Mouse (Mus musculus) C2C12 (cell line): ENCODE measurements around the gene Copg2. TPM values are rescaled to one million over a fixed set of nuclear protein-coding genes. Genes with fewer than 3 reads are reported as not detected.

Experiments used
- H3K27me3 ChIP-seq: one replicate; pipeline ENCODE4 v1.6.1; 2011; ENCODE audit not compliant: control insufficient read depth, insufficient read depth, insufficient read length
- H3K36me3 ChIP-seq: one replicate; pipeline ENCODE4 v1.6.1; 2011; ENCODE audit not compliant: control insufficient read depth, insufficient read depth
- H3K4me3 ChIP-seq: one replicate; pipeline ENCODE4 v1.5.1; 2011; ENCODE audit warnings: mild to moderate bottlenecking, control low read depth; ENCODE audit not compliant: poor library complexity, insufficient read depth, severe bottlenecking
- H3K79me2 ChIP-seq: one replicate; pipeline ENCODE4 v1.6.1; 2011; ENCODE audit not compliant: control insufficient read depth, insufficient read depth
- H3K79me3 ChIP-seq: one replicate; pipeline ENCODE4 v1.6.1; 2011; ENCODE audit warnings: low read depth, control low read depth
- H3ac ChIP-seq: one replicate; pipeline ENCODE3; 2011; ENCODE audit warnings: low read depth; ENCODE audit not compliant: control insufficient read depth, insufficient read length
- CEBPB ChIP-seq: IDR thresholded peaks from one replicate; pipeline ENCODE4 v1.6.1; 2011; ENCODE audit warnings: low read depth, mild to moderate bottlenecking, control low read depth, moderate library complexity
- CTCF ChIP-seq: IDR thresholded peaks from one replicate; pipeline ENCODE4 v1.5.1; 2011; ENCODE audit not compliant: control insufficient read depth, insufficient read depth, insufficient read length
- FOSL1 ChIP-seq: IDR thresholded peaks from one replicate; pipeline ENCODE4 v1.8.0; 2011; ENCODE audit warnings: mild to moderate bottlenecking, low read length; ENCODE audit not compliant: poor library complexity, insufficient read depth, severe bottlenecking
- MAX ChIP-seq: IDR thresholded peaks from one replicate; pipeline ENCODE4 v1.6.1; 2011; ENCODE audit warnings: mild to moderate bottlenecking, control low read depth
- MYOD1 ChIP-seq: IDR thresholded peaks from one replicate; pipeline ENCODE4 v1.6.1; 2011; ENCODE audit warnings: low read depth; ENCODE audit not compliant: control insufficient read depth, insufficient read length
- MYOG ChIP-seq: IDR thresholded peaks from one replicate; pipeline ENCODE4 v1.6.1; 2011; ENCODE audit not compliant: control insufficient read depth, insufficient read length; ENCODE audit errors: extremely low read depth
- USF1 ChIP-seq: IDR thresholded peaks from one replicate; pipeline ENCODE4 v1.6.1; 2011; ENCODE audit warnings: low read depth, mild to moderate bottlenecking, control low read depth, moderate library complexity
- polyA plus RNA-seq: library from polyadenylated mRNA; unstranded; fragments of >200 nt; fragmentation: generic; extraction: Trizol; gene quantifications from one replicate; pipeline ENCODE4 v1.2.1, GENCODE M21; 2012; ENCODE audit warnings: missing spikeins

The Copg2 gene
- polyA plus RNA-seq, 1 experiment, result 12.0 TPM

DNA sequence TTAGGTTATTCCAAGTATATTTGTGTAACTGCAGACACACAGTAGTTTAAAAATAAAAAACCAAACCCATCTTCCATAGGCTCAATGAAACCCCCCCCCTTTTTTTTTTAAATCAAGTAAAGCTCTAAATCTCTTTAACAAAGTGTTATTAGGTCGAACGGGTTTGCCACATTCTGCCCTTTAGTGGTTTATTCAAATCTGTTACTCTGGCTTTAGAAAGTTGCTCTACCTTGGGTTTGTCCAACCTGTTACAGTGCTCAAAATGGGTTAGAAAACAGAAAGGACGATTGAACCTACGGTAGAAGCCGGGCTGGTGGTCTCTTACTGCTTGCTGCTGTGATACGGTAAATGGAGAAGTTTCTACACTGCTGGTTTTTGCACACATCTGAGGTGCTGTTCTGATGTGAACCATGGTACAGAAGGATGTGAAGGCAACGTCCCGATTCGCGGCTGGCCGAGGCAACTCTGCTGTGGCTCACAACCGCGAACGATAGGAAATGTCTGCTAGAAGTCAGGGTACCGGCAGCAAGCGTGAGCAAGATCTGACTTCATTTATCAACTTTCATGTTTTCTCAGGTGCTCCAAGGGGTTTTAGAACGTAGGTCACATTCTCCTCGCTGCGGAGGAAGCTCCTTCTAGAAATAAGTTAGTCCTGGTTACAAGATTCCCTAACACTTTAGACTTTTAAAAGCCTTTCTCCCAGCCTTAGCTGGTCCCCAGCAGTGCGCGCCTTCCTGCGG is 161.4 kb downstream of the Copg2 start:
- no peak overlapping the region for H3K4me3 ChIP-seq
- H3K27me3 ChIP-seq, result no peaks in the 10 kb centered on the region
- no peaks in the 10 kb centered on the region for H3K36me3 ChIP-seq
- no peaks in the 10 kb centered on the region for H3K79me2 ChIP-seq
- H3K79me3 ChIP-seq, result no peaks in the 10 kb centered on the region
- TF ChIP-seq FOSL1 (no peak), MYOD1 (no peak), MYOG (no peak), USF1 (no peak), CTCF (no peak), CEBPB (no peak), MAX (no peak)
- no peak overlapping the region for H3ac ChIP-seq

DNA sequence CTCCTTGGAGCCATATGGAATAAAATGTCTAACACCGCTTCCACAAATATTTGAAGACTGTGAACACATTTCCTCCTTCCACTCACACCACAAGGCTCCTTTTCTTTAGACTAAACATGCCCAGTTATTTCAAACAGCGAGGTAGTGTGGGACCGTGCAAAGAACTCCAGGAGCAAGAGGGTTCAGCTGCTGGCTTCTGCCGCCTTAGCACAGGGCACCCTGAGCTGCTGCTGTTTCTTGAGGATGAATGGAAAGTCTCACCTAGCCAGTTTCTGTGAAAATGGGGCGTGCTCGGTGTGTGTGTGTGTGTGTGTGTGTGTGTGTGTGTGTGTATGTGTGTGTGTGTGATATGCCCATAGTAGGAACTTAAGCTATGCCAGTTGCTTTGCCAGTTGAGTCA is 162.1 kb downstream of the Copg2 start:
- no peaks in the 10 kb centered on the region for H3K79me3 ChIP-seq
- no peaks in the 10 kb centered on the region for H3K36me3 ChIP-seq
- H3K79me2 ChIP-seq, result no peaks in the 10 kb centered on the region
- H3K27me3 ChIP-seq, result no peaks in the 10 kb centered on the region
- TF ChIP-seq USF1, result no peak
- no peak for TF ChIP-seq FOSL1
- TF ChIP-seq CTCF, result no peak
- no peak for TF ChIP-seq MYOG
- no peak for TF ChIP-seq CEBPB
- no peak for TF ChIP-seq MYOD1
- TF ChIP-seq MAX, result no peak
- H3K4me3 ChIP-seq, result no peak overlapping the region
- no peak overlapping the region for H3ac ChIP-seq

DNA sequence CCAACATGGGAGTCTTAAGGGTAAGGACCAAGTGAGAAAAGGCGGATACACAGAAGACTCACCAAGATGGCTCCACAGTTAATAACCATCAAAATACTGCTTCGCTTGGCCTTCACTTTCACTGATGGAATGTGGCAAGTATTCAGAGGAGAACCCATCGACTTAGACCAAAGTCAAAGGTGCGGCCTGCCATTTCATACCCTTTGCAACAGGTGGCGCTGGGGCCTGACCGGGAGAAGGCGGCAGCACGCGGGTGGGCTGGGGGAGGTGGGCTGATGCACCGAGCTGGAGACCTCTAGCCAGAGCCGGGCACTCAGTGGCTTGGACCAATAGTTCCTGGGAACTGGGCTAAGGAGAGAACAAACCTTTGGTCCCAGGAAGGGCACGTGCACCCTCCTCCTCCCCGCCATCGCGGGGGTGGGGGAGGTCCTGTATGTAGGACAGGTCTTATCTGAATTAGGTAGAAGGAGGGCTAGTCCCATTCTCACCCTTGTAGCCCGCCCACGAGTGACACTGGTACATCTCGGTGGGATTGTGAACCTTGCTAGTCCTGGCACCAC is 163.9 kb downstream of the Copg2 start:
- TF ChIP-seq MYOG (no peak), USF1 (no peak), MAX (no peak), FOSL1 (no peak), MYOD1 (no peak), CTCF (no peak), CEBPB (no peak)

DNA sequence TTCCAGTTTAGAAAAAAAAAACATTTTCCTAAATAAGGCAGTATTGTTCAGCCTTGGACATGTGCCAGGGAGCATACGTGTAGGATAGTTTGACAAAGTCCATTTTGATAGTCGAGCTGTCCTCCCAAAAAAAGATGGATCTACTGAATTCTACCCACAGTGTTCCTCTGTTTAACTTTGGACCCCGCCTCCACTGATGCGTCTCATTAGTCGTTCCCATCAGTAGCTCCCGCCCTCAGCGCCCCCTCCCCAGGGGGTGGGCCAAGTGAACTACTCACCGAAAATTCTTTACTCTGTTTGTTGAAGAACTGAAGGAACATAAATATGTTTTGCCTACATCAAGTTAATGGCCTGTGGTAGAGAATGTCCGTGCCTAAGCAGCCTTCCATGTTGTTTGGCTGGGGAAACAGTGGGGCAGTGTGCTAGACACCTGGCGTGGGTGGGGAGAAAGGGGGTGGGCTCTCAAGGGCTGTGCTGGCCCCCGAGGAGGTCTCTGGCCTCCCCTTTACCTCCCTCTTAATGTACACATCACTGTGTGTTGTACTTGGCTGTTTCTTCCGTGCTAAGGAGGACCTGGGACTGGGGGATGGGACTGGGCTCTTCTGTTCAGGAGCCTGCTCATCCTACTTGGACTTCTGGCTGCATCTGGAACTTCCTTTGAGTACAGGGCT is 166.2 kb downstream of the Copg2 start:
- Histone ChIP-seq H3K27me3 (no peaks in the 10 kb centered on the region), H3ac (no peak overlapping the region), H3K4me3 (no peak overlapping the region), H3K36me3 (no peaks in the 10 kb centered on the region), H3K79me2 (no peaks in the 10 kb centered on the region), H3K79me3 (no peaks in the 10 kb centered on the region)
- no peak for TF ChIP-seq MYOD1
- TF ChIP-seq MYOG, result no peak
- TF ChIP-seq FOSL1, result no peak
- TF ChIP-seq MAX, result no peak
- no peak for TF ChIP-seq USF1

More for the DNA sequence above, 163.9 kb downstream of the Copg2 start:
- no peaks in the 10 kb centered on the region for H3K36me3 ChIP-seq
- no peaks in the 10 kb centered on the region for H3K79me3 ChIP-seq
- no peaks in the 10 kb centered on the region for H3K79me2 ChIP-seq
- no peak overlapping the region for H3ac ChIP-seq
- no peaks in the 10 kb centered on the region for H3K27me3 ChIP-seq
- no peak overlapping the region for H3K4me3 ChIP-seq

- Histone ChIP-seq H3K27me3 (no peaks in the 10 kb centered on the region), H3K4me3 (no peak within 1 kb of the TSS), H3K79me3 (no peaks in the 10 kb centered on the region), H3K36me3 (no peaks in the 10 kb centered on the region), H3ac (no peak within 1 kb of the TSS), H3K79me2 (no peaks in the 10 kb centered on the region)
- no peak for TF ChIP-seq MYOG
- TF ChIP-seq FOSL1, result no peak
- no peak for TF ChIP-seq MAX
- TF ChIP-seq CEBPB, result no peak
- TF ChIP-seq CTCF, result no peak
These were observed 173.3 kb downstream of the Copg2 start, which contains the start of gene Mest for GRCm38 (mm10) chr6:30723331-30723730. TSS of gene Mest (plus strand) at chr6:30723547.
